Mouse (Mus musculus) lung, postnatal 0 days (tissue): ENCODE measurements around the gene Dffa. TPM values are rescaled to one million over a fixed set of nuclear protein-coding genes. Genes with fewer than 3 reads are reported as not detected.

Experiments used
- ATAC-seq: fragments of 200-750 bp; cut with Nextera tagmentation; 2 replicates; pipeline ENCODE4 v1.8.0; 2017; ENCODE audit warnings: moderate library complexity
- DNase-seq: peaks from one replicate; pipeline ENCODE4 v3.0.0-alpha.2; 2016; ENCODE audit warnings: low spot score
- H3K27ac ChIP-seq: fragments of 300-500 bp; sonication (generic); 2 replicates; pipeline ENCODE4 v1.5.1; 2014; ENCODE audit warnings: antibody characterized with exemption, mild to moderate bottlenecking, low read length, mixed read lengths
- H3K27me3 ChIP-seq: fragments of 300-500 bp; sonication (generic); replicated peaks from 2 replicates; pipeline ENCODE4 v1.6.1; 2014; ENCODE audit warnings: low read length, mixed read lengths; ENCODE audit not compliant: insufficient read depth
- H3K36me3 ChIP-seq: fragments of 300-500 bp; sonication (generic); 2 replicates; pipeline ENCODE4 v1.6.1; 2014; ENCODE audit warnings: low read length, mixed read lengths; ENCODE audit not compliant: insufficient read depth
- H3K4me1 ChIP-seq: fragments of 300-500 bp; sonication (generic); 2 replicates; pipeline ENCODE4 v1.6.1; 2014; ENCODE audit warnings: antibody characterized with exemption, low read depth, low read length, mixed read lengths; ENCODE audit not compliant: insufficient read depth
- H3K4me2 ChIP-seq: fragments of 300-500 bp; sonication (generic); replicated peaks from 2 replicates; pipeline ENCODE4 v1.6.1; 2014; ENCODE audit warnings: low read depth, mild to moderate bottlenecking, low read length, moderate library complexity, mixed read lengths
- H3K4me3 ChIP-seq: fragments of 300-500 bp; sonication (generic); 2 replicates; pipeline ENCODE4 v1.5.1; 2014; ENCODE audit warnings: low read depth, low read length
- H3K9ac ChIP-seq: fragments of 300-500 bp; sonication (generic); replicated peaks from 2 replicates; pipeline ENCODE4 v1.6.1; 2014; ENCODE audit warnings: low read depth, mild to moderate bottlenecking
- H3K9me3 ChIP-seq: fragments of 300-500 bp; sonication (generic); 2 replicates; pipeline ENCODE4 v1.6.1; 2016; ENCODE audit warnings: low read length, mixed read lengths
- CTCF ChIP-seq: IDR thresholded peaks from 2 replicates; pipeline ENCODE4 v1.5.1; 2016; ENCODE audit warnings: antibody characterized with exemption, mild to moderate bottlenecking
- EP300 ChIP-seq: IDR thresholded peaks from 2 replicates; pipeline ENCODE4 v1.6.1; 2016; ENCODE audit warnings: antibody characterized with exemption, mild to moderate bottlenecking, control low read depth
- WGBS: fragments of 180-500 bp; shearing (Covaris S2); extraction: QIAGEN DNeasy Blood & Tissue Kit; methylation state at CpG from one replicate; pipeline ENCODE4 v1.1.7; 2014; 5-methylcytosine and 5-hydroxymethylcytosine counted together
- polyA plus RNA-seq: library from polyadenylated mRNA; unstranded; fragments of >200 nt; fragmentation: Nextera tagmentation; extraction: Ambion mirVana; gene quantifications from 2 replicates; pipeline ENCODE4 v1.2.1, GENCODE M21; 2015

Dffa gene
- polyA plus RNA-seq, 1 experiment from 2014 or later = 21.5 TPM

GRCm38 (mm10) chr4:149075073-149075472 is 28.9 kb upstream of the Dffa start:
- ATAC-seq = peak; percentile 46
- H3K4me1 ChIP-seq = no peaks in the 10 kb centered on the region

GRCm38 (mm10) chr4:149075871-149076575 is 27.9 kb upstream of the Dffa start:
- no peak for TF ChIP-seq EP300
- peak; percentile 70 for TF ChIP-seq CTCF
- ATAC-seq (peak; percentile 85), DNase-seq (peak; percentile 92)
- Histone ChIP-seq H3K27me3 (no peaks in the 10 kb centered on the region), H3K4me2 (no peak overlapping the region), H3K27ac (no peak overlapping the region), H3K9ac (no peak overlapping the region), H3K9me3 (no peaks in the 10 kb centered on the region), H3K4me3 (no peak overlapping the region), H3K36me3 (no peaks in the 10 kb centered on the region), H3K4me1 (no peaks in the 10 kb centered on the region)
- 23% methylated on average over 10 of the region's 10 CpGs for WGBS

More at GRCm38 (mm10) chr4:149075073-149075472, 28.9 kb upstream of the Dffa start:
- H3K9ac ChIP-seq = no peak overlapping the region
- H3K4me3 ChIP-seq = no peak overlapping the region
- H3K4me2 ChIP-seq = no peak overlapping the region
- H3K36me3 ChIP-seq = no peaks in the 10 kb centered on the region
- 63% methylated on average over 13 of the region's 13 CpGs for WGBS
- H3K27me3 ChIP-seq = no peaks in the 10 kb centered on the region
- H3K9me3 ChIP-seq = no peaks in the 10 kb centered on the region
- TF ChIP-seq EP300 (no peak), CTCF (no peak)
- DNase-seq = peak; percentile 24
- H3K27ac ChIP-seq = no peak overlapping the region

- Histone ChIP-seq H3K4me3 (no peak overlapping the region), H3K27me3 (no peaks in the 10 kb centered on the region), H3K36me3 (no peaks in the 10 kb centered on the region), H3K4me2 (no peak overlapping the region), H3K4me1 (peaks cover 4% of the 10 kb centered on the region; the same call in 1 of the 2 replicates), H3K9me3 (no peaks in the 10 kb centered on the region), H3K27ac (no peak overlapping the region), H3K9ac (no peak overlapping the region)
- WGBS = 51% methylated on average over 4 of the region's 4 CpGs
- DNase-seq (no peak), ATAC-seq (no peak)
- TF ChIP-seq CTCF = no peak
- no peak for TF ChIP-seq EP300
Measured at GRCm38 (mm10) chr4:149078261-149078660, 25.7 kb upstream of the Dffa start.

GRCm38 (mm10) chr4:149079629-149080028 is 24.3 kb upstream of the Dffa start:
- no peak for ATAC-seq
- WGBS = 68% methylated on average over 6 of the region's 6 CpGs
- Histone ChIP-seq H3K27ac (no peak overlapping the region), H3K9ac (no peak overlapping the region), H3K4me1 (peaks cover 4% of the 10 kb centered on the region; the same call in 1 of the 2 replicates), H3K36me3 (no peaks in the 10 kb centered on the region), H3K4me2 (no peak overlapping the region), H3K9me3 (no peaks in the 10 kb centered on the region), H3K27me3 (no peaks in the 10 kb centered on the region), H3K4me3 (no peak overlapping the region)
- TF ChIP-seq CTCF (no peak), EP300 (no peak)
- DNase-seq = no peak

GRCm38 (mm10) chr4:149080111-149080510 is 23.8 kb upstream of the Dffa start:
- no peak for DNase-seq
- Histone ChIP-seq H3K27ac (no peak overlapping the region), H3K4me3 (no peak overlapping the region), H3K4me1 (peaks cover 4% of the 10 kb centered on the region; the same call in 1 of the 2 replicates), H3K4me2 (no peak overlapping the region), H3K27me3 (no peaks in the 10 kb centered on the region), H3K9ac (no peak overlapping the region), H3K36me3 (no peaks in the 10 kb centered on the region), H3K9me3 (no peaks in the 10 kb centered on the region)
- 83% methylated on average over 8 of the region's 8 CpGs for WGBS
- TF ChIP-seq EP300 = no peak
- TF ChIP-seq CTCF = no peak
- no peak for ATAC-seq

- DNase-seq (peak; percentile 81), ATAC-seq (peak; percentile 84)
- TF ChIP-seq EP300 (no peak), CTCF (peak; percentile 6; the same call in 1 of the 2 replicates)
- Histone ChIP-seq H3K9me3 (no peaks in the 10 kb centered on the region), H3K27ac (no peak overlapping the region), H3K4me3 (no peak overlapping the region), H3K4me2 (peak overlapping the region; percentile 27; the same call in 1 of the 2 replicates), H3K9ac (no peak overlapping the region), H3K36me3 (no peaks in the 10 kb centered on the region), H3K4me1 (peaks cover 4% of the 10 kb centered on the region; the same call in 1 of the 2 replicates), H3K27me3 (no peaks in the 10 kb centered on the region)
- WGBS = 42% methylated on average over 17 of the region's 17 CpGs
Measured at GRCm38 (mm10) chr4:149081528-149081927, 22.4 kb upstream of the Dffa start.
